In the genomic region with DNA sequence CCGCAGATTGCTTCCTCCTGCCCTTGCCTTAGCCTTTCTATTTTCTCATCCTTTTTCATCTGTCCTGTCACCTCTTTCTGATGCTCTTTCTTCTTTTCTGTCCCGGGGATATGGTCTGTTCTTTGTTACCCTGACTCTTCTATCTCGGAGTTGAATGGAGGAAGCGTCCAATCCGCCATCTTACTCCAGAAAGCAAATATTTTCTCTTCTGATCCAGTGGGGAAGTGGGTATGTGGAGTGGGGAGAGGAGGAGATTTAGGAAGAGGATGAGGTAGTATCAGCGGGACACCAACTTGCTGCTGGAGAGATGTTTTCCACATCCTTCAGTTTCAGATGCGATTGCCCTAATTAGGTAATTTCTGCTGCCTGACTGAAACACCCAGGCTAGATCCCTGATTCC, we compare ENCODE assay signal across 39 mouse cellular contexts. TPM values are rescaled to one million over a fixed set of nuclear protein-coding genes. Genes with fewer than 3 reads are reported as not detected.
"Had no signal": no experiment of that assay in that cellular context is flagged by ENCODE, and none has a peak within 500 bp of the region (broad histone marks: within the 10 kb centered on the region; RNA-seq: fewer than 3 reads in every experiment).

No protein-coding gene starts in this region.

RNA-seq across cellular contexts. Expression of gene Duxbl2, which starts 0.9 kb away (rescaled TPM):
- total RNA-seq: liver, adult 2 months; megakaryocyte progenitor cell, adult 5-6 weeks; megakaryocyte, adult 5-6 weeks; megakaryocyte-erythroid progenitor cell, adult 5-6 weeks; monocyte, adult 5-6 weeks had no signal
- polyA plus RNA-seq: limb, embryonic 10.5 days; limb, embryonic 11.5 days; limb, embryonic 12.5 days; limb, embryonic 15.5 days; liver, adult 2 months; liver, embryonic 11.5 days; liver, embryonic 12.5 days; liver, embryonic 16.5 days; liver, postnatal 0 days; lung, embryonic 14.5 days; lung, embryonic 16.5 days; macrophage; midbrain, embryonic 10.5 days; midbrain, embryonic 13.5 days had no signal

RNA-seq across cellular contexts. Expression of gene Cphx3, which starts 37.0 kb away (rescaled TPM):
- total RNA-seq: left cerebral cortex, adult 2 months; left cerebral cortex, adult 8-10 months; left cerebral cortex, postnatal 10 days; left cerebral cortex, postnatal 14 days; left cerebral cortex, postnatal 25 days; left cerebral cortex, postnatal 36 days; left cerebral cortex, postnatal 4 days; megakaryocyte progenitor cell, adult 5-6 weeks; megakaryocyte, adult 5-6 weeks; megakaryocyte-erythroid progenitor cell, adult 5-6 weeks; monocyte, adult 5-6 weeks had no signal
- polyA plus RNA-seq: limb, embryonic 10.5 days; limb, embryonic 11.5 days; limb, embryonic 12.5 days; limb, embryonic 13.5 days; limb, embryonic 15.5 days; liver, embryonic 11.5 days; liver, embryonic 12.5 days; liver, embryonic 13.5 days; liver, embryonic 14.5 days; liver, postnatal 0 days; lung, adult 2 months; lung, embryonic 14.5 days; lung, embryonic 15.5 days; lung, embryonic 16.5 days; lung, postnatal 0 days; macrophage; midbrain, embryonic 10.5 days; midbrain, embryonic 11.5 days; midbrain, embryonic 12.5 days; midbrain, embryonic 13.5 days; midbrain, embryonic 15.5 days; midbrain, embryonic 16.5 days; neural tube, embryonic 11.5 days; neural tube, embryonic 12.5 days had no signal

RNA-seq across cellular contexts. Expression of gene Cphx2, which starts 37.8 kb away (rescaled TPM):
- total RNA-seq: left cerebral cortex, adult 2 months; left cerebral cortex, adult 8-10 months; left cerebral cortex, postnatal 10 days; left cerebral cortex, postnatal 14 days; left cerebral cortex, postnatal 25 days; left cerebral cortex, postnatal 36 days; left cerebral cortex, postnatal 4 days; liver, adult 2 months; megakaryocyte progenitor cell, adult 5-6 weeks; megakaryocyte, adult 5-6 weeks; megakaryocyte-erythroid progenitor cell, adult 5-6 weeks; monocyte, adult 5-6 weeks had no signal
- polyA plus RNA-seq: limb, embryonic 10.5 days; limb, embryonic 11.5 days; limb, embryonic 12.5 days; limb, embryonic 13.5 days; limb, embryonic 15.5 days; liver, embryonic 11.5 days; liver, embryonic 12.5 days; liver, embryonic 13.5 days; liver, embryonic 14.5 days; liver, embryonic 15.5 days; liver, embryonic 16.5 days; liver, postnatal 0 days; lung, adult 2 months; lung, embryonic 14.5 days; lung, embryonic 15.5 days; lung, embryonic 16.5 days; lung, postnatal 0 days; macrophage; midbrain, embryonic 10.5 days; midbrain, embryonic 11.5 days; midbrain, embryonic 12.5 days; midbrain, embryonic 13.5 days; midbrain, embryonic 15.5 days; midbrain, embryonic 16.5 days; myocyte; neural tube, embryonic 11.5 days; neural tube, embryonic 12.5 days had no signal

RNA-seq across cellular contexts. Expression of gene Tmem254c, which starts 51.9 kb away (rescaled TPM):
- polyA plus RNA-seq: macrophage had no signal
